Mouse (Mus musculus) limb, embryonic 11.5 days (tissue): Measurements from ENCODE around the gene Mrc1. TPM values are rescaled to one million over a fixed set of nuclear protein-coding genes. Genes with fewer than 3 reads are reported as not detected.

Source experiments
- ATAC-seq: fragments of 200-750 bp; cut with Nextera tagmentation; 2 replicates; pipeline ENCODE4 v1.8.0; 2017; ENCODE audit warnings: low read depth; ENCODE audit not compliant: insufficient number of reproducible peaks, low FRiP score, low TSS enrichment
- DNase-seq: peaks from one replicate; pipeline ENCODE4 v3.0.0-alpha.2; 2015; ENCODE audit warnings: low spot score
- H3K27ac ChIP-seq: fragments of 300-500 bp; sonication (generic); replicated peaks from 2 replicates; pipeline ENCODE4 v1.5.1; 2014; ENCODE audit warnings: low read depth, mild to moderate bottlenecking, low read length
- H3K27me3 ChIP-seq: fragments of 300-500 bp; sonication (generic); 2 replicates; pipeline ENCODE4 v1.6.1; 2014; ENCODE audit warnings: mild to moderate bottlenecking, low read length, mixed read lengths; ENCODE audit not compliant: control insufficient read depth, insufficient read depth
- H3K36me3 ChIP-seq: fragments of 300-500 bp; sonication (generic); 2 replicates; pipeline ENCODE4 v1.6.1; 2014; ENCODE audit warnings: mild to moderate bottlenecking, low read length, moderate library complexity, mixed read lengths; ENCODE audit not compliant: control insufficient read depth, insufficient read depth
- H3K4me1 ChIP-seq: fragments of 300-500 bp; sonication (generic); 2 replicates; pipeline ENCODE4 v1.6.1; 2014; ENCODE audit warnings: low read length, mixed read lengths; ENCODE audit not compliant: control insufficient read depth, insufficient read depth
- H3K4me2 ChIP-seq: fragments of 300-500 bp; sonication (generic); 2 replicates; pipeline ENCODE4 v1.6.1; 2014; ENCODE audit warnings: low read depth, mild to moderate bottlenecking, moderate library complexity; ENCODE audit not compliant: severe bottlenecking
- H3K4me3 ChIP-seq: fragments of 300-500 bp; sonication (generic); 2 replicates; pipeline ENCODE4 v1.5.1; 2014; ENCODE audit warnings: low read depth, low read length
- H3K9ac ChIP-seq: fragments of 300-500 bp; sonication (generic); 2 replicates; pipeline ENCODE4 v1.6.1; 2014; ENCODE audit warnings: mild to moderate bottlenecking, low read length
- H3K9me3 ChIP-seq: fragments of 300-500 bp; sonication (generic); 2 replicates; pipeline ENCODE4 v1.6.1; 2016; ENCODE audit warnings: low read length; ENCODE audit not compliant: control insufficient read depth
- WGBS: fragments of 180-500 bp; shearing (Covaris S2); extraction: QIAGEN DNeasy Blood & Tissue Kit; methylation state at CpG from one replicate; pipeline ENCODE4 v1.1.7; 2014; 5-methylcytosine and 5-hydroxymethylcytosine counted together
- polyA plus RNA-seq: library from polyadenylated mRNA; unstranded; fragments of >200 nt; fragmentation: Nextera tagmentation; extraction: Ambion mirVana; gene quantifications from 2 replicates; pipeline ENCODE4 v1.2.1, GENCODE M21; 2014

The Mrc1 gene
- polyA plus RNA-seq, 1 experiment from 2014 or later = 1.8 TPM

DNA sequence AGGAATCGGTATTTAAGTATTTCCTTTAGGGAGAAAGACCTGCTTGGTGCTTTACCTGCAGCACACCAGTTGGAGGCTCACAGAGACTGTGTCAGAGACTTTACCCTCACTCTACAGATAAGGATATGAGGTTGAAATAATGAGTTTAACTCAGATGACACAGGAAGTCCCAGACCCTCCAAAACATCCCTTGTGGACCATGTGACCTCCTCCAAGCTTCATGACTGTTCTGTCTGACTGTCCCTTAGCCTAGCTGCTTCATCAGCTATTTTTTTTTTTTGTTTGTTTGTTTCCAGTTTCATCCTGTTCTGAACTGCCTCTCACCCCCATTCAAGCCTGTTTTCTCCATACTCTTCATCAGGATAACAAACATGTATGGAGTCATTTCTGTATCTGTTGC is 3.7 kb downstream of the Mrc1 start:
- Histone ChIP-seq H3K4me3 (no peak overlapping the region), H3K4me1 (no peaks in the 10 kb centered on the region), H3K36me3 (no peaks in the 10 kb centered on the region), H3K4me2 (no peak overlapping the region), H3K27ac (no peak overlapping the region), H3K9me3 (no peaks in the 10 kb centered on the region), H3K27me3 (no peaks in the 10 kb centered on the region), H3K9ac (no peak overlapping the region)
- no peak for DNase-seq
- WGBS = 85% methylated on average over 1 of the region's 1 CpGs
- no peak for ATAC-seq

GRCm38 (mm10) chr2:14233983-14234382 is 4.8 kb downstream of the Mrc1 start:
- Histone ChIP-seq H3K9ac (no peak overlapping the region), H3K36me3 (no peaks in the 10 kb centered on the region), H3K4me2 (no peak overlapping the region), H3K27ac (no peak overlapping the region), H3K27me3 (no peaks in the 10 kb centered on the region), H3K9me3 (no peaks in the 10 kb centered on the region), H3K4me1 (no peaks in the 10 kb centered on the region), H3K4me3 (no peak overlapping the region)
- ATAC-seq = no peak
- no peak for DNase-seq
- 77% methylated on average over 2 of the region's 2 CpGs for WGBS

DNA sequence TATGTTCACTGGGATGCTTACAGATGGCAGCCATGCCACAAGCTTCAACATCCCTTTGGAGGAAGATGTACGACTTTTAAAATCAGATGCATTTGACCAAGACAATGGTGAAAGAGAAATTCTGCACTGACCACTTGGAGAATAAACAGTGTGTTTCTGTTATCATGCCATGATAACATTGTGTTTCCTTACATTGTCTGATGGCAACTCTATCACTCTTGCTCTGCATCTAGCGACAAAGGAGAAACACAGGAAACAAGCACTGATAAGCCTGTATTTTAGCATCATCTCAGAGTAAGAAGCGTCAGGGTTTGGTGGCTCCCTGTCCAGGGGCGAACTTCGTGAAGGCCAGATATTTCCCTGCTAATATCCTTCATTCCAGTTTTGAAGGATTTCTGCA is 6.1 kb downstream of the Mrc1 start:
- H3K36me3 ChIP-seq = no peaks in the 10 kb centered on the region
- no peaks in the 10 kb centered on the region for H3K4me1 ChIP-seq
- no peak overlapping the region for H3K4me2 ChIP-seq
- H3K27ac ChIP-seq = no peak overlapping the region
- no peaks in the 10 kb centered on the region for H3K27me3 ChIP-seq
- no peak overlapping the region for H3K9ac ChIP-seq
- DNase-seq (no peak), ATAC-seq (no peak)
- H3K4me3 ChIP-seq = no peak overlapping the region
- 90% methylated on average over 5 of the region's 5 CpGs for WGBS
- no peaks in the 10 kb centered on the region for H3K9me3 ChIP-seq

GRCm38 (mm10) chr2:14236920-14237319 is 7.7 kb downstream of the Mrc1 start:
- H3K9me3 ChIP-seq = no peaks in the 10 kb centered on the region
- H3K9ac ChIP-seq = no peak overlapping the region
- no peak overlapping the region for H3K4me3 ChIP-seq
- H3K27ac ChIP-seq = no peak overlapping the region
- no peaks in the 10 kb centered on the region for H3K36me3 ChIP-seq
- H3K4me1 ChIP-seq = no peaks in the 10 kb centered on the region
- DNase-seq (no peak), ATAC-seq (no peak)
- WGBS = 89% methylated on average over 4 of the region's 4 CpGs
- H3K4me2 ChIP-seq = no peak overlapping the region
- no peaks in the 10 kb centered on the region for H3K27me3 ChIP-seq

- DNase-seq = no peak
- Histone ChIP-seq H3K4me3 (no peak overlapping the region), H3K9me3 (no peaks in the 10 kb centered on the region), H3K36me3 (no peaks in the 10 kb centered on the region), H3K27ac (no peak overlapping the region), H3K9ac (no peak overlapping the region), H3K4me2 (no peak overlapping the region), H3K27me3 (no peaks in the 10 kb centered on the region), H3K4me1 (no peaks in the 10 kb centered on the region)
- 52% methylated on average over 4 of the region's 4 CpGs for WGBS
- ATAC-seq = no peak
Observed at GRCm38 (mm10) chr2:14237723-14238122, 8.5 kb downstream of the Mrc1 start.

DNA sequence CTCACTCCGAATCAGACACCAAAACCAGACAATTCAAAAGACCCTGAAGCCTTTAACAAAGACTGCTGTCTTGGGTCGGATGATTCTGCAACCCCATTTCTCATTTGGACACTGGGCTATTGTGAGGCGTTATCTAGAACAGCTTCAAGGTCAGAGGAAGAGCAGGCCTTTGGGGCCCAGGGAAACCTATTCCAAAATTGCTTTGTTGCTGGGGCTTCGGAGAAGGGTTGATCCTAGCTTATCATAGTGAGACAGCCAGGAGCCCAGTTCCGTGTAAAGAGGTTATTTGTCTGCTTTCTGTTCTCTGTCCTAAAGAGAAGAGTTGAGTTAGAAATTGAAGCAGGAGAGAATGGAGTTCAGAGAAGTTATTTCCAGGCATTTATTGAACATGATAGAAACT is 10.0 kb downstream of the Mrc1 start:
- Histone ChIP-seq H3K9ac (no peak overlapping the region), H3K27ac (no peak overlapping the region), H3K4me1 (no peaks in the 10 kb centered on the region), H3K4me2 (no peak overlapping the region), H3K27me3 (no peaks in the 10 kb centered on the region), H3K4me3 (no peak overlapping the region), H3K36me3 (no peaks in the 10 kb centered on the region), H3K9me3 (no peaks in the 10 kb centered on the region)
- WGBS = 84% methylated on average over 5 of the region's 5 CpGs
- no peak for ATAC-seq
- no peak for DNase-seq

DNA sequence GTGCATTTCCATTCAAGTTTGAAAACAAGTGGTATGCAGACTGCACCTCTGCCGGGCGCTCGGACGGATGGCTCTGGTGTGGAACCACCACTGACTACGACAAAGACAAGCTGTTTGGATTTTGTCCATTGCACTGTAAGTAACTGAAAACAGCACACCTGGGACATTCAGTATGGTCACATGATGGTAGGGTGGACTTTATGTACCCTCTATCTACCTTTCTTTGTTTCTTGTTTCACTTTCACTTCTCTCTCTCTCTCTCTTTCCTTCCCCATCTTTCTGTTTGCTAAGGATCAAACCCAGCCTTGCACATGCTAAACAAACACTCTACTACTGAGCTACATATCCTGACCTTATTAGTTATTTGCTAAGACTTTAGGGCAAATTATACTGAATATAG is 15.0 kb downstream of the Mrc1 start:
- H3K4me1 ChIP-seq = no peaks in the 10 kb centered on the region
- no peak overlapping the region for H3K27ac ChIP-seq
- H3K4me2 ChIP-seq = no peak overlapping the region
- no peak for DNase-seq
- H3K9me3 ChIP-seq = no peaks in the 10 kb centered on the region
- no peak for ATAC-seq
- no peaks in the 10 kb centered on the region for H3K36me3 ChIP-seq
- WGBS = 86% methylated on average over 5 of the region's 5 CpGs
- H3K4me3 ChIP-seq = no peak overlapping the region
- H3K9ac ChIP-seq = no peak overlapping the region
- H3K27me3 ChIP-seq = no peaks in the 10 kb centered on the region

DNA sequence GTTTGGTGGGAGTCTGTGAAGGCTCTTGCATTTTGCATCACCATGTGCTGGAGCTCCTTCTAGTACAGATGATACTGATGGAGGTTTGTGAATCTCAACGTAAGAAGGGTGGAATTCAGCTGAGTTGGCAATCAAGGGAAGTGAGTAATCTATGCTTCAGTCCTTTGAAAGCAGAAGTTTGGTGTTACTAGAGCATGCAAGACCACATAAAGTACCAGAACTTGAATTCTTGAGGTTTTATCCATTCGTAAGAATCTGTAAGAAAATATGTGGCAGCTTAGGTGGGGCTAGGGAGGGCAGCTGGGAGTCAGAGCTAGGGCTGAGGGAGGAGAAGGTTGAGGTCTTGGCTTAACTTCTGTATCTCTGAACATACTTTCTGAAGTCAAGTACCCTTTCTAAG is 15.5 kb downstream of the Mrc1 start:
- Histone ChIP-seq H3K4me1 (no peaks in the 10 kb centered on the region), H3K9me3 (no peaks in the 10 kb centered on the region), H3K27ac (no peak overlapping the region), H3K4me3 (no peak overlapping the region), H3K9ac (no peak overlapping the region), H3K27me3 (no peaks in the 10 kb centered on the region), H3K4me2 (no peak overlapping the region), H3K36me3 (no peaks in the 10 kb centered on the region)
- ATAC-seq (no peak), DNase-seq (no peak)
- WGBS = 83% methylated on average over 2 of the region's 2 CpGs

DNA sequence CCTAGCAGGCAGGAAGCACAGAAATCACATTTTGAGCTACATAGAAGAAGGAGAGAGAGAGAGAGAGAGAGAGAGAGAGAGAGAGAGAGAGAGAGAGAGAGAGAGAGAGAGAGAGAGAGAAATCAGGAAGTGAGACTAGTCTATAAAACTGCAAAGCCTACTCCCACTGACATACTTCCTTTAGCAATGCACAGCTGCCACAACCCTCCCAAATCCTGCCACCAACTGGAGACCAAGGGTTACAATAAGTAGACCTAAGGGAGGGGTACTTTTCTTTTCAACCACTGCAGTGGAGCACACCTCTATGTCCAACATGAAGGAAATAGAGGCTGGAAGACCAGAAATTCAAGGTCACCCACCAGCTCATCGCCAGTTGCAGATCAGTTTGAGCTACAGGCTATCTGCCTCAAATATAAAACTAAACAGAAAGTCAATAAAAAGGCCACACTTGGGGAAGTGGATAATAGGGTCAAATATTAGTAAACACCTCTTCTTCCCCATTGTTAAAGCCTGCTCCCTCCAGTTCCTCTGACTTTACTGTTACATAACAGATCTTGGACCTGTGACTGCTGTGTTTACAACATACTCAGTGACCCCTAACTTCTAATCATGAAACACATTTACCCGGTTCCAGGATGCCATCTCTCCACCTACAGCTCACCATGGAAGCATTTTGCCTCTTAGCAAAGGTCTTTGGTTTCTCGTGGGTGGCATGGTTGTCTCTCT is 20.8 kb downstream of the Mrc1 start:
- no peaks in the 10 kb centered on the region for H3K4me1 ChIP-seq
- no peak overlapping the region for H3K27ac ChIP-seq
- H3K36me3 ChIP-seq = no peaks in the 10 kb centered on the region
- no peaks in the 10 kb centered on the region for H3K9me3 ChIP-seq
- H3K9ac ChIP-seq = no peak overlapping the region
- H3K4me2 ChIP-seq = no peak overlapping the region
- no peak for ATAC-seq
- no peaks in the 10 kb centered on the region for H3K27me3 ChIP-seq
- H3K4me3 ChIP-seq = no peak overlapping the region
- WGBS = 75% methylated on average over 3 of the region's 3 CpGs
- DNase-seq = no peak
